Mouse (Mus musculus): Measurements from ENCODE around the gene Pola1. TPM values are rescaled to one million over a fixed set of nuclear protein-coding genes. Genes with fewer than 3 reads are reported as not detected.

Gene Pola1
- total and polyA plus RNA-seq, 2 experiments: 0.29 to 5.3 TPM

- TF ChIP-seq CTCF (IDR thresholded peaks at IDR 0.05; ENCODE audit: low read depth, low read length) (no peak), POLR2A (IDR thresholded peaks at IDR 0.05; ENCODE audit: extremely low read depth, insufficient read depth, low read length) (no peak)
- Histone ChIP-seq H3K9ac (ENCODE audit: low read depth, low read length) (no peak overlapping the region), H3K27ac (replicated peaks; ENCODE audit: insufficient read depth, low read depth, low read length) (no peak overlapping the region), H3K79me2 (ENCODE audit: control insufficient read depth, insufficient read depth, low read length) (no peaks in the 10 kb centered on the region), H3K36me3 (ENCODE audit: control insufficient read depth, insufficient read depth, low read length) (no peaks in the 10 kb centered on the region), H3K27me3 (ENCODE audit: control insufficient read depth, insufficient read depth, low read length) (no peaks in the 10 kb centered on the region), H3K4me3 (ENCODE audit: insufficient read depth, low read depth, low read length) (no peak overlapping the region), H3K4me1 (ENCODE audit: control insufficient read depth, insufficient read depth, low read length) (no peaks in the 10 kb centered on the region)
- 86% methylated on average over 5 of the region's 5 CpGs for WGBS
- no peak for DNase-seq (ENCODE audit: extremely low read depth, low read depth, low spot score)
These were observed 32.1 kb upstream of the Pola1 start for GRCm38 (mm10) chrX:93663919-93664586.

GRCm38 (mm10) chrX:93655153-93655552, 23.2 kb upstream of the Pola1 start:
- H3K79me2 ChIP-seq (ENCODE audit: control insufficient read depth, insufficient read depth, low read length): no peaks in the 10 kb centered on the region
- no peak overlapping the region for H3K9ac ChIP-seq (ENCODE audit: low read depth, low read length)

GRCm38 (mm10) chrX:93654218-93655002, 22.5 kb upstream of the Pola1 start, which contains the start of gene Pcyt1b:
Gene Pcyt1b, plus strand, starts transcription at chrX:93654863.
- Histone ChIP-seq H3K79me2 (ENCODE audit: control insufficient read depth, insufficient read depth, low read length) (no peaks in the 10 kb centered on the region), H3K27ac (replicated peaks; ENCODE audit: insufficient read depth, low read depth, low read length) (no peak within 1 kb of the TSS), H3K9ac (ENCODE audit: low read depth, low read length) (no peak within 1 kb of the TSS), H3K4me1 (ENCODE audit: control insufficient read depth, insufficient read depth, low read length) (no peaks in the 10 kb centered on the region), H3K36me3 (ENCODE audit: control insufficient read depth, insufficient read depth, low read length) (no peaks in the 10 kb centered on the region), H3K4me3 (ENCODE audit: insufficient read depth, low read depth, low read length) (no peak within 1 kb of the TSS), H3K27me3 (ENCODE audit: control insufficient read depth, insufficient read depth, low read length) (no peaks in the 10 kb centered on the region)
- 21% methylated on average over 3 of the region's 3 CpGs for WGBS
- no peak for TF ChIP-seq CTCF (IDR thresholded peaks at IDR 0.05; ENCODE audit: low read depth, low read length)
- no peak for TF ChIP-seq POLR2A (IDR thresholded peaks at IDR 0.05; ENCODE audit: extremely low read depth, insufficient read depth, low read length)
- DNase-seq (ENCODE audit: extremely low read depth, low read depth, low spot score): no peak

More at GRCm38 (mm10) chrX:93655153-93655552, 23.2 kb upstream of the Pola1 start:
- no peak overlapping the region for H3K27ac ChIP-seq (replicated peaks; ENCODE audit: insufficient read depth, low read depth, low read length)
- no peak for DNase-seq (ENCODE audit: extremely low read depth, low read depth, low spot score)
- H3K36me3 ChIP-seq (ENCODE audit: control insufficient read depth, insufficient read depth, low read length): no peaks in the 10 kb centered on the region
- 75% methylated on average over 5 of the region's 5 CpGs for WGBS
- TF ChIP-seq CTCF (IDR thresholded peaks at IDR 0.05; ENCODE audit: low read depth, low read length) (no peak), POLR2A (IDR thresholded peaks at IDR 0.05; ENCODE audit: extremely low read depth, insufficient read depth, low read length) (no peak)
- H3K4me3 ChIP-seq (ENCODE audit: insufficient read depth, low read depth, low read length): no peak overlapping the region
- H3K27me3 ChIP-seq (ENCODE audit: control insufficient read depth, insufficient read depth, low read length): no peaks in the 10 kb centered on the region
- H3K4me1 ChIP-seq (ENCODE audit: control insufficient read depth, insufficient read depth, low read length): no peaks in the 10 kb centered on the region

- Histone ChIP-seq H3K27me3 (ENCODE audit: control insufficient read depth, insufficient read depth, low read length) (no peaks in the 10 kb centered on the region), H3K27ac (replicated peaks; ENCODE audit: insufficient read depth, low read depth, low read length) (no peak overlapping the region), H3K36me3 (ENCODE audit: control insufficient read depth, insufficient read depth, low read length) (no peaks in the 10 kb centered on the region), H3K79me2 (ENCODE audit: control insufficient read depth, insufficient read depth, low read length) (no peaks in the 10 kb centered on the region), H3K9ac (ENCODE audit: low read depth, low read length) (no peak overlapping the region), H3K4me3 (ENCODE audit: insufficient read depth, low read depth, low read length) (no peak overlapping the region), H3K4me1 (ENCODE audit: control insufficient read depth, insufficient read depth, low read length) (no peaks in the 10 kb centered on the region)
- DNase-seq (ENCODE audit: extremely low read depth, low read depth, low spot score): no peak
- no peak for TF ChIP-seq POLR2A (IDR thresholded peaks at IDR 0.05; ENCODE audit: extremely low read depth, insufficient read depth, low read length)
- TF ChIP-seq CTCF (IDR thresholded peaks at IDR 0.05; ENCODE audit: low read depth, low read length): no peak
- 85% methylated on average over 2 of the region's 2 CpGs for WGBS
These were observed 18.8 kb upstream of the Pola1 start for GRCm38 (mm10) chrX:93650738-93651137.

- no peak overlapping the region for H3K27ac ChIP-seq (replicated peaks; ENCODE audit: insufficient read depth, low read depth, low read length)
- TF ChIP-seq CTCF (IDR thresholded peaks at IDR 0.05; ENCODE audit: low read depth, low read length) (no peak), POLR2A (IDR thresholded peaks at IDR 0.05; ENCODE audit: extremely low read depth, insufficient read depth, low read length) (no peak)
- H3K9ac ChIP-seq (ENCODE audit: low read depth, low read length): no peak overlapping the region
- H3K4me3 ChIP-seq (ENCODE audit: insufficient read depth, low read depth, low read length): no peak overlapping the region
- no peaks in the 10 kb centered on the region for H3K4me1 ChIP-seq (ENCODE audit: control insufficient read depth, insufficient read depth, low read length)
- DNase-seq (ENCODE audit: extremely low read depth, low read depth, low spot score): no peak
- no peaks in the 10 kb centered on the region for H3K36me3 ChIP-seq (ENCODE audit: control insufficient read depth, insufficient read depth, low read length)
- no peaks in the 10 kb centered on the region for H3K27me3 ChIP-seq (ENCODE audit: control insufficient read depth, insufficient read depth, low read length)
- H3K79me2 ChIP-seq (ENCODE audit: control insufficient read depth, insufficient read depth, low read length): no peaks in the 10 kb centered on the region
These were observed 12.1 kb upstream of the Pola1 start for GRCm38 (mm10) chrX:93644022-93644421.

GRCm38 (mm10) chrX:93643600-93643999, 11.6 kb upstream of the Pola1 start:
- no peaks in the 10 kb centered on the region for H3K36me3 ChIP-seq (ENCODE audit: control insufficient read depth, insufficient read depth, low read length)
- 85% methylated on average over 3 of the region's 3 CpGs for WGBS

More at GRCm38 (mm10) chrX:93643600-93643999, 11.6 kb upstream of the Pola1 start:
- Histone ChIP-seq H3K4me3 (ENCODE audit: insufficient read depth, low read depth, low read length) (no peak overlapping the region), H3K4me1 (ENCODE audit: control insufficient read depth, insufficient read depth, low read length) (no peaks in the 10 kb centered on the region), H3K27ac (replicated peaks; ENCODE audit: insufficient read depth, low read depth, low read length) (no peak overlapping the region), H3K9ac (ENCODE audit: low read depth, low read length) (no peak overlapping the region), H3K79me2 (ENCODE audit: control insufficient read depth, insufficient read depth, low read length) (no peaks in the 10 kb centered on the region), H3K27me3 (ENCODE audit: control insufficient read depth, insufficient read depth, low read length) (no peaks in the 10 kb centered on the region)
- TF ChIP-seq POLR2A (IDR thresholded peaks at IDR 0.05; ENCODE audit: extremely low read depth, insufficient read depth, low read length): no peak
- no peak for TF ChIP-seq CTCF (IDR thresholded peaks at IDR 0.05; ENCODE audit: low read depth, low read length)
- no peak for DNase-seq (ENCODE audit: extremely low read depth, low read depth, low spot score)
